Mouse (Mus musculus) natural killer cell, adult 2 months (primary cell): Measurements from ENCODE around the gene Bglap2.

Experiments used
- DNase-seq, 2 experiments: peaks; one replicate each; pipeline ENCODE4 v3.0.0; 2022; ENCODE audit warnings: low spot score in 2 of 2

Bglap2 gene

GRCm38 (mm10) chr3:88350732-88351131 lies 27.8 kb downstream of the Bglap2 start:
- no peak for DNase-seq

DNA sequence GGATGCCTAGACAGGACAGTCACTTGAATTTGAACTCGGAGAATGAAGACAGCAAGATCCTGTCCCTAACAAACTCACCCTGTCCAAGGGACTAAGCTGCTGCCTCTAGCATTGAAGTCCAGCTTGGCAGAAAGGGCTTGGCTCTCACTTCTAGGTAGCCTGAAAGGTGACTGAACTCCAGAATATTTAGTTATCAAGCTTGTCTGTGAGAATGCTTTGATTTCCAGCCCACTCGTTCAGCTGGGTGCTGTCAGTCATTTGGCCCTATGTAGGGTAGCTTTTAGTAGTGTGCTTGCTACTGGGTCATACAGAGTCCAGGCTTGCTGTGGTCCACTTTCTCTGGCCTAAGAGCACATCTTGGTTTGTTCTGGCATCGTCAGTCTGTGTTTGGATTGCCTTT lies 39.5 kb downstream of the Bglap2 start:
- no peak for DNase-seq

DNA sequence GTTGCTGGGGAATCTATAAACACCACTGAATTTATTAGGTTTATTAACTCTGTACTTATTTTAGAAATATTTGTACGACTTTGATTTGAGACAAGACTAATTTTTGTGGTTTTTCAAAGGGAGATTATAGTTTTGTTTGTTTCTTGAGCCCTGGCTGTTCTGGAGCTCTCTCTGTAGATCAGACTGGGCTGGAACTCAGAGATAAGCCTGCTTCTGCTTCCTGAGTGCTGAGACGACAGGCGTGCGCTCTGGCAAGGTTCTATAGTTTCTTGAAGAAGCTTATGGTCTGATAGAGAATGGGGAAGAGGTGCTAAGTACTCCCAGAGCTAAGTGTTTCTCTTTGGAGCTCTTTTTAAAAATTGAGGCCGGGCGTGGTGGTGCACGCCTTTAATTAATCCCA lies 40.2 kb downstream of the Bglap2 start:
- DNase-seq: no peak

DNA sequence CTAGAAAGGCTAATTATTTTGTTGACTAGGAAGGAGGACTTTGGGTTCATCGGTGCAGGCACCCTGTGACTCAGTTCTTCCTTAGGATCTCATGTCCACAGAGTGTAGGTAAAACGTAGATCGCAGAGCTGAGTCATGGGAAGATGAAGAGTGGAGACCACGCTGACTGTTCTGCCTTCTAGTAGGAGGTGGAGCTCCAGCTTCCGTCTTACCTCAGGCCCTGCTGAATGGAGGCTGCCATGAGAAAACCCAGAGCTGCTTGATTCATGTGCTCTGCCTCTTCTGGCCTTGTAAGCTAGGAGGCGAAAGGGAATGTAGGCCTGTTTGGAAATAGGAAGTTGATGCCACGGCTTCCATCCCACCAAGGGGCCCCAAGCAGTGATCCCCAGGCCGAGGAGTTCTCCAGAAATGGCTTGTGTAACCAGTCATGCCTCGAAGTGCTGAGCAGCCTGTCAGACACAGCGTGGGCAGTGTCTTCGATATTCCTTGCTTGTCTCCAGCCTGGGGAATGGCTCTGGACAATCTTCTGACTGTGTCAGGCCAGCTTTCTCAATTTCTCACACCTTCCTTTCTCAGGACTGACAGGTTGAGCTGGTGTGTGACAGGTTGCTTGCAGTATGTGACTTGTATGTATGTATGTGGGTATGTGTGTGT lies 41.0 kb downstream of the Bglap2 start:
- peak in 1 of 2 experiments; percentile 16 for DNase-seq

DNA sequence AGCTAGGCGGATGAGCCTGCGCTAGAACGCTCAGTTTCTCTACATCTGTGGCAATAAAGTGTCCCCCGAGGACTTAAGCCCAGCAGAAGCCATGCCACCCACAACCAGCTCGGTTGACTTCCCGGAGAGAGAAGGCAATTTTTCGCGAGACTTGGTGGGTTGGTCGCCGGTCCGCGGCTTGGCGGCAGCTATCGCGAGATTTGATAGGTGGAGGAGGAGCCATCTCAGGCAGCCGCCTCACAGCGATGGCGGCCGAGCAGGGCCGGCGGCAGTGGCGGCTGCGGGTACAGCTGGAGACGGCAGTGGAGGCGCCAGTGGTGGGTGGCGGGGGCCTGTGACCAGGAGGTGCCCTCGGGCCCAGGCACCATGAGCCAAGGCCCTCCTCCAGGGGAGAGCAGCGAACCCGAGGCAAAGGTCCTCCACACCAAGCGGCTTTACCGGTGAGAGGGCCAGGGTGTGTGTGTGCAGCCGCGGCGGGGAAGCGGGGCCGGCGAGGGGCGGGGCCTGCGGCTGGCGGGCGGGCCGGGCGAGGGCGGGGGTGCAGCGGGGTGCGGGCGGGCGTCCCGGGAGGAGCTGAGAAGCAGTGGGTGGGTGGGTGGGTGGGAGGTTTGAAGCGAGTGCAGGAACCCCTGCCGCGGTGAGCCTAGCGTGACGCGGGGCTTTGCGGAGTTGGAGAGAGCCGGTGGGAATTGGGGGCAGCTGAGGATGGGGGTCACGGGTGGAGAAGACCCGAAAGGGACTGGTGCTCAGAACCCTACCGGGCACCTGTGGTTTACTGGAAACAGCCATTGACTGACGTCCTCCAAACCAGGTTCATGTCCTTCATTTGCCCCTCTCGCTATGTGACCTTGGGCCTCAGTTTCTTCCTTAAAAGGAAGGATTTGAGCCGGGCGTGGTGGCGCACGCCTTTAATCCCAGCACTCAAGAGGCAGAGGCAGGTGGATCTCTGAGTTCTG lies 42.2 kb downstream of the Bglap2 start, which contains the start of the genes Tmem79 and Smg5:
Gene Tmem79 (minus strand): TSS at position 91 of the 956 bp plus-strand sequence.
Gene Smg5 (plus strand): TSS at position 203 of the 956 bp plus-strand sequence.
- DNase-seq: peak; percentile 97

GRCm38 (mm10) chr3:88335436-88336053 lies 43.0 kb downstream of the Bglap2 start:
- no peak for DNase-seq

- DNase-seq: no peak
These were observed 43.5 kb downstream of the Bglap2 start for GRCm38 (mm10) chr3:88334902-88335435.

GRCm38 (mm10) chr3:88334029-88334658 lies 44.4 kb downstream of the Bglap2 start:
- DNase-seq: no peak

DNA sequence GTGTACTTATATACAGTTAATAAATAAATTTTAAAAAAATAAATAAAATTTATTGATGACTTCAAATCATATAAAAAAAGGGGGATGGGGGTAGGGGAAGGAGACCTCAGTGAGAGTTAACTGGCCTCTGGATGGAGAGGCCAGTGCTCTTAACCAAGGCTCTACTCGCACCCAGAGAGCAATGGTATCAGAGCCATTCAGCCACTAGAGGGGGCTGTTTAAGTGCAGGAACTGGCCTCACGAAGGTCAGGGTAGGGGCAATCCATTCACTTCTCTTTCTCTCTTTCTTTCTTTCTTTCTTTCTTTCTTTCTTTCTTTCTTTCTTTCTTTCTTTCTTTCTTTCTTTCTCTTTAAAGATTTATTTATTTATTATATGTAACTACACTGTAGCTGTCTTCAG lies 47.2 kb downstream of the Bglap2 start:
- DNase-seq: peak; percentile 55 to 67

GRCm38 (mm10) chr3:88328956-88329355 lies 49.5 kb downstream of the Bglap2 start:
- DNase-seq: no peak
